Mouse (Mus musculus) lung, embryonic 16.5 days (tissue): ENCODE measurements around the gene Zbp1. TPM values are rescaled to one million over a fixed set of nuclear protein-coding genes. Genes with fewer than 3 reads are reported as not detected.

Experiments used
- ATAC-seq: fragments of 200-750 bp; cut with Nextera tagmentation; 2 replicates; pipeline ENCODE4 v1.8.0; 2017; ENCODE audit warnings: low read depth, mild to moderate bottlenecking, moderate library complexity
- H3K27ac ChIP-seq: fragments of 300-500 bp; sonication (generic); 2 replicates; pipeline ENCODE4 v1.5.1; 2014; ENCODE audit warnings: mild to moderate bottlenecking, control low read depth, low read length
- H3K27me3 ChIP-seq: fragments of 300-500 bp; sonication (generic); 2 replicates; pipeline ENCODE4 v1.6.1; 2014; ENCODE audit warnings: low read depth, low read length, mixed read lengths; ENCODE audit not compliant: control insufficient read depth, insufficient read depth
- H3K36me3 ChIP-seq: fragments of 300-500 bp; sonication (generic); 2 replicates; pipeline ENCODE4 v1.6.1; 2014; ENCODE audit warnings: low read length; ENCODE audit not compliant: control insufficient read depth, insufficient read depth
- H3K4me1 ChIP-seq: fragments of 300-500 bp; sonication (generic); replicated peaks from 2 replicates; pipeline ENCODE4 v1.6.1; 2014; ENCODE audit warnings: low read length, mixed read lengths; ENCODE audit not compliant: control insufficient read depth, insufficient read depth
- H3K4me2 ChIP-seq: fragments of 300-500 bp; sonication (generic); 2 replicates; pipeline ENCODE4 v1.6.1; 2014; ENCODE audit warnings: low read depth, low read length, control low read depth
- H3K4me3 ChIP-seq: fragments of 300-500 bp; sonication (generic); 2 replicates; pipeline ENCODE4 v1.5.1; 2014; ENCODE audit warnings: mild to moderate bottlenecking, low read length, control low read depth
- H3K9ac ChIP-seq: fragments of 300-500 bp; sonication (generic); 2 replicates; pipeline ENCODE4 v1.6.1; 2014; ENCODE audit warnings: low read length, control low read depth
- H3K9me3 ChIP-seq: fragments of 300-500 bp; sonication (generic); 2 replicates; pipeline ENCODE4 v1.6.1; 2016; ENCODE audit warnings: low read length; ENCODE audit not compliant: control insufficient read depth
- WGBS: fragments of 180-500 bp; shearing (Covaris S2); extraction: QIAGEN DNeasy Blood & Tissue Kit; methylation state at CpG from one replicate; pipeline ENCODE4 v1.1.7; 2014; 5-methylcytosine and 5-hydroxymethylcytosine counted together
- polyA plus RNA-seq: library from polyadenylated mRNA; unstranded; fragments of >200 nt; fragmentation: Nextera tagmentation; extraction: Ambion mirVana; gene quantifications from 2 replicates; pipeline ENCODE4 v1.2.1, GENCODE M21; 2015

Zbp1 gene
- polyA plus RNA-seq, 1 experiment from 2014 or later, result 0.55 TPM

DNA sequence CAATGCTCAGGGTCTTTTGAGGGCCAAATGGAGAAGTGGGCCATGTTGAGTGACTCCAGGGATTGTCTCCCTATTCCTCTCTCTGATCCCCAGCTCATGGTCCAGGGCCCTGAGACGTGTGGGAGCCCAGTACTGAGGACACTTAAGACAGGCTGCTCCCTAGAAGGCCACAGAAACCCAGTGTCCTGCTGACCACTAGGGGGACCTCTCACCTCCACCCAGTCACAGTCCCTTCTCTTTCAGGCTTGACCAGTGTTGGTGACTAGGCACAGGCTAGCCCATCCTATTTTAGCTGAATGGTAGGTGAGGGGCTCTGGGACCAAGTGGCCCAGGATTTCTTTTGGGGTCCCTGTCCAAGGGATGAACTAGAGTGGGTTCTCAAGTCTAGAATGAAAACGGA lies 48.0 kb downstream of the Zbp1 start:
- Histone ChIP-seq H3K9ac (no peak overlapping the region), H3K4me2 (no peak overlapping the region), H3K27ac (no peak overlapping the region), H3K4me3 (no peak overlapping the region), H3K36me3 (no peaks in the 10 kb centered on the region), H3K9me3 (no peaks in the 10 kb centered on the region), H3K4me1 (peaks cover 18% of the 10 kb centered on the region), H3K27me3 (peaks cover 18% of the 10 kb centered on the region)
- no peak for ATAC-seq
- 36% methylated on average over 2 of the region's 2 CpGs for WGBS

- Histone ChIP-seq H3K9me3 (no peaks in the 10 kb centered on the region), H3K36me3 (no peaks in the 10 kb centered on the region), H3K4me3 (no peak overlapping the region), H3K27ac (no peak overlapping the region), H3K27me3 (peaks cover 18% of the 10 kb centered on the region), H3K9ac (no peak overlapping the region), H3K4me2 (no peak overlapping the region), H3K4me1 (peaks cover 18% of the 10 kb centered on the region)
- 49% methylated on average over 2 of the region's 2 CpGs for WGBS
- no peak for ATAC-seq
Measured at GRCm38 (mm10) chr2:173170081-173170480, 48.6 kb downstream of the Zbp1 start.

- Histone ChIP-seq H3K9ac (no peak overlapping the region), H3K27me3 (peaks cover 18% of the 10 kb centered on the region), H3K27ac (no peak overlapping the region), H3K4me2 (no peak overlapping the region), H3K36me3 (no peaks in the 10 kb centered on the region), H3K9me3 (no peaks in the 10 kb centered on the region), H3K4me1 (peaks cover 14% of the 10 kb centered on the region), H3K4me3 (no peak overlapping the region)
- 59% methylated on average over 5 of the region's 5 CpGs for whole genome bisulfite sequencing
- ATAC-seq, result no peak
Measured at GRCm38 (mm10) chr2:173168411-173168851, 50.3 kb downstream of the Zbp1 start.

GRCm38 (mm10) chr2:173165357-173165756 lies 53.4 kb downstream of the Zbp1 start:
- H3K27me3 ChIP-seq, result peaks cover under 1% of the 10 kb centered on the region; the same call in 1 of the 2 replicates

DNA sequence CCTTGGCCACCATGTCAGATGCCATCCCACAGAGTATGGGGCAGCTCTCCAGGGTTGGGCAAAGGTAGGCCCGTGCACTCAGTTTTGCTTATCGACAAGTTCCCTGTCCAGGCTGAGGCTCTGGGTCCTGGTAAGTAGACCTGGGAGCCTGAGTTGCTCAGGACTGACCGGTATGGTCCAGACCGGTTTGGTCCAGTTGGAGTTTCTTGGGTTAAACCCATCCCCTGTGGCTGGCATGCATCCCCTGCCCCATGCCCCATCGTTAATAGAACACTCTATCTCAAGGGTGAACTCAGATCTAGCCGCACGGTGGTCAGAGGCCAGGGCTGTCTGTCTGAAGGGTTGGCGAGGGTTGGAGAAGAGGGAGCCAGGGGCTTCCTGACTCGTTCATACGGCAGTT lies 53.8 kb downstream of the Zbp1 start:
- H3K4me1 ChIP-seq, result no peaks in the 10 kb centered on the region
- no peaks in the 10 kb centered on the region for H3K36me3 ChIP-seq
- no peaks in the 10 kb centered on the region for H3K9me3 ChIP-seq
- no peak overlapping the region for H3K4me2 ChIP-seq
- H3K27ac ChIP-seq, result no peak overlapping the region
- no peak for ATAC-seq
- H3K27me3 ChIP-seq, result no peaks in the 10 kb centered on the region
- WGBS, result 80% methylated on average over 10 of the region's 10 CpGs
- H3K4me3 ChIP-seq, result no peak overlapping the region
- H3K9ac ChIP-seq, result no peak overlapping the region

More at GRCm38 (mm10) chr2:173165357-173165756, 53.4 kb downstream of the Zbp1 start:
- no peaks in the 10 kb centered on the region for H3K9me3 ChIP-seq
- WGBS, result 80% methylated on average over 10 of the region's 10 CpGs
- H3K36me3 ChIP-seq, result no peaks in the 10 kb centered on the region
- H3K4me2 ChIP-seq, result no peak overlapping the region
- H3K4me3 ChIP-seq, result no peak overlapping the region
- H3K9ac ChIP-seq, result no peak overlapping the region
- ATAC-seq, result no peak
- no peak overlapping the region for H3K27ac ChIP-seq
- no peaks in the 10 kb centered on the region for H3K4me1 ChIP-seq

DNA sequence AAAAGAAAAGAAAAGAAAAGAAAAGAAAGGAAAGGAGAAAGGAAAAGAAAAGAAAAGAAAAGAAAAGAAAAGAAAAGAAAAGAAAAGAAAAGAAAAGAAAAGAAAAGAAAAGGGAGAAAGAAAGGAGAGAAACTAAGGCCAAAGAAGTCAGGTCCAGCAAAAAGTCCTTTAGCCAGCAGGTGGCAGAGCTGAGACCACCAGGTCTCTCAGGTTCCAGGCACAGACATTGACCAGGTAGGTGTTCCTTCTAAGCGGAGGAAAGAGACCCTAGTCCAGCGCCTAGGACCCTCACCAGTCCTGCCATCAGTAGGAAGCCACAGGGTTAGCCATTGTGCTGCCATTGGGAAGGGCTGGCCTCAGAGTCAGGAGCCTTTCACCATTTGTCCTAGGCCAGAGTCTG lies 54.4 kb downstream of the Zbp1 start:
- WGBS, result 35% methylated on average over 2 of the region's 2 CpGs
- H3K4me2 ChIP-seq, result no peak overlapping the region
- H3K9me3 ChIP-seq, result no peaks in the 10 kb centered on the region
- no peaks in the 10 kb centered on the region for H3K36me3 ChIP-seq
- H3K4me3 ChIP-seq, result no peak overlapping the region
- 0 out of 2 replicates have a peak, but pooled peaks cover 2% of the 10 kb centered on the region for H3K4me1 ChIP-seq
- no peak overlapping the region for H3K27ac ChIP-seq
- no peaks in the 10 kb centered on the region for H3K27me3 ChIP-seq
- H3K9ac ChIP-seq, result no peak overlapping the region
- ATAC-seq, result no peak

DNA sequence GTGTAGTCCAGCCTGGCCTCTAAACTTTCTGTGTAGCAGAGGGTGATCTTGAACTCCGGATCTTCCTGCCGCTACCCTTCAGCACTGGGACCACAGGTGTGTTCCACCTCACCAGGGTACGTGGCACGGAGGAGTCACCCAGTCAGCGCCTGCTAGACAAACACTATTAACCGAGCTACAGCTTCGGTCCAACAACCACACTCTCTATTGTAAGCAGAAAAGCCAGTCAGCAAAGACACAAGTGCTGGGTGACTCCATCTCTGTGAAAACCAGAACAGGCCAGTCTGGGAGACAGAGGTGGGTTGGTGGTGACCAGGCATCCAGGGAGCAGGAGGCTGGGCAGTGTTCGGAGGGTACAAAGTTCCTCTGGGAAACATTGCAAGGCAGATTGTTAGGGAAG lies 55.3 kb downstream of the Zbp1 start:
- H3K27ac ChIP-seq, result no peak overlapping the region
- no peaks in the 10 kb centered on the region for H3K27me3 ChIP-seq

GRCm38 (mm10) chr2:173159354-173160311 lies 59.1 kb downstream of the Zbp1 start:
- Histone ChIP-seq H3K36me3 (no peaks in the 10 kb centered on the region), H3K27ac (no peak overlapping the region), H3K9me3 (no peaks in the 10 kb centered on the region), H3K4me1 (0 out of 2 replicates have a peak, but pooled peaks cover 2% of the 10 kb centered on the region), H3K4me3 (no peak overlapping the region), H3K27me3 (no peaks in the 10 kb centered on the region), H3K9ac (no peak overlapping the region), H3K4me2 (peak overlapping the region; percentile 31; the same call in 1 of the 2 replicates)
- peak; percentile 88 for ATAC-seq
- 41% methylated on average over 24 of the region's 24 CpGs for WGBS

More for the DNA sequence above, 55.3 kb downstream of the Zbp1 start:
- H3K36me3 ChIP-seq, result no peaks in the 10 kb centered on the region
- no peaks in the 10 kb centered on the region for H3K9me3 ChIP-seq
- no peak overlapping the region for H3K9ac ChIP-seq
- ATAC-seq, result no peak
- WGBS, result 70% methylated on average over 8 of the region's 8 CpGs
- no peak overlapping the region for H3K4me2 ChIP-seq
- 0 out of 2 replicates have a peak, but pooled peaks cover 2% of the 10 kb centered on the region for H3K4me1 ChIP-seq
- H3K4me3 ChIP-seq, result no peak overlapping the region

GRCm38 (mm10) chr2:173158390-173159055 lies 60.2 kb downstream of the Zbp1 start:
- 0 out of 2 replicates have a peak, but pooled peaks cover 2% of the 10 kb centered on the region for H3K4me1 ChIP-seq
- no peaks in the 10 kb centered on the region for H3K9me3 ChIP-seq
- WGBS, result 82% methylated on average over 19 of the region's 19 CpGs
- H3K36me3 ChIP-seq, result no peaks in the 10 kb centered on the region
- H3K4me2 ChIP-seq, result no peak overlapping the region
- H3K9ac ChIP-seq, result no peak overlapping the region
- H3K4me3 ChIP-seq, result no peak overlapping the region
- ATAC-seq, result no peak
- H3K27ac ChIP-seq, result no peak overlapping the region
- no peaks in the 10 kb centered on the region for H3K27me3 ChIP-seq
